Mouse (Mus musculus): ENCODE measurements around the gene Agmo.

The Agmo gene

GRCm38 (mm10) chr12:37434466-37434865, 193.0 kb downstream of the Agmo start:
- no peak for DNase-seq (ENCODE audit: low spot score)

- DNase-seq (ENCODE audit: low spot score), result no peak
These were observed 201.1 kb downstream of the Agmo start for GRCm38 (mm10) chr12:37442486-37443013.

- DNase-seq (ENCODE audit: low spot score), result no peak
These were observed 203.8 kb downstream of the Agmo start for GRCm38 (mm10) chr12:37445255-37445654.

GRCm38 (mm10) chr12:37449597-37449996, 208.2 kb downstream of the Agmo start:
- DNase-seq (ENCODE audit: low spot score), result no peak

GRCm38 (mm10) chr12:37450366-37451156, 209.1 kb downstream of the Agmo start:
- peak; percentile 49 for DNase-seq (ENCODE audit: low spot score)

- no peak for DNase-seq (ENCODE audit: low spot score)
These were observed 230.2 kb downstream of the Agmo start for GRCm38 (mm10) chr12:37471631-37472030.

- no peak for DNase-seq (ENCODE audit: low spot score)
These were observed 235.4 kb downstream of the Agmo start for GRCm38 (mm10) chr12:37476849-37477248.

- peak; percentile 10 for DNase-seq (ENCODE audit: low spot score)
These were observed 246.6 kb downstream of the Agmo start for GRCm38 (mm10) chr12:37487991-37488390.

GRCm38 (mm10) chr12:37498871-37499270, 257.4 kb downstream of the Agmo start:
- no peak for DNase-seq (ENCODE audit: low spot score)

- no peak for DNase-seq (ENCODE audit: low spot score)
These were observed 266.0 kb downstream of the Agmo start for GRCm38 (mm10) chr12:37507406-37507805.

GRCm38 (mm10) chr12:37507826-37508225, 266.4 kb downstream of the Agmo start:
- DNase-seq (ENCODE audit: low spot score), result no peak

GRCm38 (mm10) chr12:37521772-37522171, 280.3 kb downstream of the Agmo start:
- no peak for DNase-seq (ENCODE audit: low spot score)

GRCm38 (mm10) chr12:37524662-37525061, 283.2 kb downstream of the Agmo start:
- no peak for DNase-seq (ENCODE audit: low spot score)

GRCm38 (mm10) chr12:37540994-37541393, 299.6 kb downstream of the Agmo start:
- no peak for DNase-seq (ENCODE audit: low spot score)

- DNase-seq (ENCODE audit: low spot score), result no peak
These were observed 316.8 kb downstream of the Agmo start for GRCm38 (mm10) chr12:37558284-37558683.

GRCm38 (mm10) chr12:37565882-37566596, 324.6 kb downstream of the Agmo start:
- no peak for DNase-seq (ENCODE audit: low spot score)

GRCm38 (mm10) chr12:37571922-37572321, 330.5 kb downstream of the Agmo start:
- no peak for DNase-seq (ENCODE audit: low spot score)

GRCm38 (mm10) chr12:37582777-37583176, 341.3 kb downstream of the Agmo start:
- no peak for DNase-seq (ENCODE audit: low spot score)

GRCm38 (mm10) chr12:37592853-37593252, 351.4 kb downstream of the Agmo start:
- no peak for DNase-seq (ENCODE audit: low spot score)

- DNase-seq (ENCODE audit: low spot score), result no peak
These were observed 371.4 kb downstream of the Agmo start for GRCm38 (mm10) chr12:37612837-37613236.

GRCm38 (mm10) chr12:37614769-37615168, 373.3 kb downstream of the Agmo start:
- no peak for DNase-seq (ENCODE audit: low spot score)

GRCm38 (mm10) chr12:37624078-37624477, 382.6 kb downstream of the Agmo start:
- DNase-seq (ENCODE audit: low spot score), result no peak
